Mouse (Mus musculus) c-Kit-negative CD71-positive TER-119-positive erythroid progenitor cells, embryonic 14.5 days (primary cell): ENCODE measurements around the gene Poldip3.
"Not testable (repeated sequence)": the region's sequence is repeated elsewhere in the genome, so short reads cannot be mapped to it uniquely, and the experiment has no call there.

Experiments used
- DNase-seq: peaks from one replicate; pipeline ENCODE4 v3.0.0-alpha.2; 2013; ENCODE audit warnings: low read depth, low spot score

The Poldip3 gene

GRCm38 (mm10) chr15:83129530-83130231 is 19.5 kb downstream of the Poldip3 start:
- no peak for DNase-seq

GRCm38 (mm10) chr15:83127037-83127436 is 22.1 kb downstream of the Poldip3 start:
- not testable (repeated sequence) for DNase-seq

GRCm38 (mm10) chr15:83126582-83126981 is 22.6 kb downstream of the Poldip3 start:
- DNase-seq: no peak

GRCm38 (mm10) chr15:83124625-83125024 is 24.6 kb downstream of the Poldip3 start:
- DNase-seq: no peak

GRCm38 (mm10) chr15:83122566-83123145 is 26.5 kb downstream of the Poldip3 start, which contains the start of gene Rrp7a:
Rrp7a (minus strand) TSS chr15:83122801.
- peak; percentile 73 for DNase-seq

- DNase-seq: peak; percentile 40
Observed at GRCm38 (mm10) chr15:83121709-83122565, 27.2 kb downstream of the Poldip3 start.

GRCm38 (mm10) chr15:83118360-83118759 is 30.8 kb downstream of the Poldip3 start:
- DNase-seq: no peak

- DNase-seq: no peak
Observed at GRCm38 (mm10) chr15:83115071-83115470, 34.1 kb downstream of the Poldip3 start.

- DNase-seq: no peak
Observed at GRCm38 (mm10) chr15:83114106-83114505, 35.1 kb downstream of the Poldip3 start.

- no peak for DNase-seq
Observed at GRCm38 (mm10) chr15:83112898-83113297, 36.3 kb downstream of the Poldip3 start.

GRCm38 (mm10) chr15:83111874-83112273 is 37.3 kb downstream of the Poldip3 start:
- DNase-seq: no peak

GRCm38 (mm10) chr15:83111290-83111689 is 37.9 kb downstream of the Poldip3 start:
- DNase-seq: no peak

- no peak for DNase-seq
Observed at GRCm38 (mm10) chr15:83107814-83108213, 41.4 kb downstream of the Poldip3 start.

GRCm38 (mm10) chr15:83106426-83106825 is 42.8 kb downstream of the Poldip3 start:
- DNase-seq: no peak

GRCm38 (mm10) chr15:83103111-83103510 is 46.1 kb downstream of the Poldip3 start:
- DNase-seq: no peak

- no peak for DNase-seq
Observed at GRCm38 (mm10) chr15:83100332-83100662, 48.9 kb downstream of the Poldip3 start.

- DNase-seq: peak; percentile 72
Observed at GRCm38 (mm10) chr15:83099533-83100331, 49.5 kb downstream of the Poldip3 start.

- no peak for DNase-seq
Observed at GRCm38 (mm10) chr15:83095950-83096349, 53.2 kb downstream of the Poldip3 start.

GRCm38 (mm10) chr15:83093687-83094086 is 55.5 kb downstream of the Poldip3 start:
- DNase-seq: no peak

- DNase-seq: peak; percentile 17
Observed at GRCm38 (mm10) chr15:83090874-83091273, 58.3 kb downstream of the Poldip3 start.

- no peak for DNase-seq
Observed at GRCm38 (mm10) chr15:83089429-83089605, 59.9 kb downstream of the Poldip3 start, which contains the start of gene Serhl. Serhl (plus strand) TSS chr15:83089506.
